Mouse (Mus musculus) T-cell, adult 2 months (primary cell): ENCODE measurements around the gene Pik3r6.

ENCODE experiments used
- DNase-seq: peaks from one replicate; pipeline ENCODE4 v3.0.0; 2022; ENCODE audit warnings: low spot score

The Pik3r6 gene

DNA sequence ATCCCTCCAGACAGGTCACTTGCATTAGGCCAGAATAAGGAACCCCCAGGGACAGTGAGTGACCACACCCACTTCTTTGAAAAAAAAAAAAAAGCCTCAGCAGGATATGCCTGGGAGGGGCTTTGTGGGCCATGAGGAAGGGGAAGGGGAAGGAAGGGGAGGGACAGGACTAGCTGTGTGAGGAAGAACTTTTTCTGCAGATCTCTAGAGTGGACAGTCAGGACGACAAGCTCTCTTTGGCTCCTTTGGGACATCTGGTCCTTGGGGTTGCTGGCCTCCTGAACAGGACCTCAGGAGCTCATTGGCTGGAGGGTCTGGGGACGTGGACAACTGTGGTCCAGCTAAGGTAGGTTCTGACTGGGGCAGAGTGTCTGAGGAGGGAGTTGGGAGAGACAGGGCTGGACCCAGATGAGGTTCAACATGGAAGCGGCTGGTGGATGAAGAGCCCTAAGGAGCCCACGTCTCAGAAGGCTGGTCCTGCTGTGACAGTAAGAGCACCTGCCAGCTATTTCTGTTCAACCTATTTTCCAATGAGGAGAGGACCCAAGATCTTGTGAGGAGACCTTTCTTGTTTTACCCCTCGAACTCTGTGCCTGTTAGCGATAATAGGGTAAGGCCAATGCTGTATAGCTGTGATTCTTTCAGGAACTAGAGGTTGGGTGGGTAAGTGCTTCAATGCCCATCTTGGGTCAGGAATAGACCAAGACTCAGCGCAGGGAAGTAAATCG, at the start of gene Pik3r6:
Gene Pik3r6 (plus strand): TSS at position 118 of the 728 bp plus-strand sequence.
- DNase-seq = no peak

DNA sequence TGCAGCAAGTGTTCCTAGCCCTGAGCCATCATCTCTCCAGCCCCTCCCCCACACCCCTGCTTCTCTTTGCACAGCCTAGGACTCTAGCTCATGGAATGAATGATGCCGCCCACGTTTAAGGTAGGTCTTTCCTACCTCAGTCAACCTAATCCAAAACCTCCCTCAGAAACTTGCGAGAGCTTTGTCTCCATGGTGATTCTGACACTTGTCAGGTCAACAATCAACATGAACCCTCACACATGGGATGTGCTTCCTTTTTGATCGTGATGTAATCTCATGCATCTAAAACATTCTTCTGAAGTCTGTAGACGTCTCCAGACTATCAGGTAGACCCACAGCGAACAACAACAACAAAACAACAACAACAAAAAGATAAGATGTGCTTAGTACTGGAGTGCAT, 49.5 kb upstream of the Pik3r6 start:
- DNase-seq = peak; percentile 80

DNA sequence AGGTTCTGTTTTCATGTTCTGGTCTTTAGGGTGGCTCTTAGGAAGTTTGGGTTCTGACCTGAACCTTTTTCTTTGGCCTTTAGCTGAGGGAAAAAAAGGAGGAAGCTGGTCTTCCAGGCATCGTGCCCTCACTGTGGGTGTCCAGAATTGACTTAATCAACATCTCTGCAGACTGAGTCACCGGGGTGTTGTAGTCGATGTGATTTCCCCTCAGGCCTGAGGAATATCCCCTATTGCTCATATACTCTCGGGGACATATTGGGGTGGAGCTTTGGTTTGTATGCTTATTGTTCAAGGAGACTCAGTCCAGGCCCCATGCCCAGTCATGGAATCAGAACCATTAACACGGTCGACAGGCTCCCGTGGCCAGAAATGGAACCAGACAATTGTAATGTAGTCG, 44.7 kb upstream of the Pik3r6 start:
- no peak for DNase-seq

DNA sequence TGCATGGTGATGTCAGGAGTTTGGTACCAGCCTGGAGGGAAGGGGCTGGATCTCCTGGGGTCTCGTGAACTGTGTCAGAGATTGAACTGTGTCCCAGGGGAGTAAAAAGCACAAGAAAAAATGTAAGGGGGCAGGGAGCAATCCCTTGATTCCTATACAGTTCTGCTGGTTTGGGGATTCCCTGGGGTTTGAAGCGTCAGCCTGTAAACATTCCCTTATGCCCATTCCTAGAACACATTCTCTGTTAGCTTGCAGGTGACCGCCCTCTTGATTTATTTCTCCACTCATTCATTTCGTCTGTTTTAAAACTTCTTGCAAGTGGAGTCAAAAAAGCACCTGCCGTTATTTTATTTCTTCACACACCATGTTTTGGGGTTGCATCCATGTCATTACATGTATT, 43.8 kb upstream of the Pik3r6 start:
- DNase-seq = no peak

DNA sequence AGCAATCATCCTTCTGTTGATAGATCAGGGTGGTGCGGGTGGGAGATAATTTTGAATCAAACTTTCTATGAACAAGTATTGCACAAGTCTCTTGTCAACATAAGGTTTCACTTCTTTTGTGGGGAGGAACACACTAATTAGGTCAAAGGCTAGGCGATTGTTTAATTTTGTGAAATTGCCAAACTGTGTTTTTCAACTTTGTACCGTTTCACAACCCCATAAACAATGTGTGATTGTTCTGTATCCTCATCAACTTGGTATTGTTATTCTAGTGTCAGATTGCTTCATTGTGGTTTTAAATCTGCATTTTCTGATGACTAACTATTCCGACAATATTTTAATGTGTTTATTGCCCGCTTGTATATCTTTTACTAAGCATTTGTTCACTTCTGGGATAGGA, 43.3 kb upstream of the Pik3r6 start:
- DNase-seq = no peak

DNA sequence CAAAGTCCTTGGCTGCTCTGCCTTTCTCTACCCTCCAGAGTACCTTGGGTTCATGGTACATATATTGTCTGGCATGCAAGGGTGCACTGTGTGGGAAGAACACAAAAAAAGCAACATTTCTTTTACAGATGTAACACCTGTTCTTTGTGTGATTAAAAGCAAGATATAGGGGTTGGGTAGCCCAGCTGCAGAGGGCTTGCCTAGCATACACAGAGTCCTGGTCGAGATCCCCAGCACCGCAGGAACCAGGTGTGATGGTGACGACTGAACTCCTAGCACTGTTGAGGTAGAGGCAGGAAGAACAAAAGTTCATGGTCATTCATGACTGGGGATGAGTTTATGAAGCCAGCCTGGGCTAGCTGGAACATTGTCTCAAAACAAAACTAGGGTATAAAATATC, 40.1 kb upstream of the Pik3r6 start:
- DNase-seq = no peak

DNA sequence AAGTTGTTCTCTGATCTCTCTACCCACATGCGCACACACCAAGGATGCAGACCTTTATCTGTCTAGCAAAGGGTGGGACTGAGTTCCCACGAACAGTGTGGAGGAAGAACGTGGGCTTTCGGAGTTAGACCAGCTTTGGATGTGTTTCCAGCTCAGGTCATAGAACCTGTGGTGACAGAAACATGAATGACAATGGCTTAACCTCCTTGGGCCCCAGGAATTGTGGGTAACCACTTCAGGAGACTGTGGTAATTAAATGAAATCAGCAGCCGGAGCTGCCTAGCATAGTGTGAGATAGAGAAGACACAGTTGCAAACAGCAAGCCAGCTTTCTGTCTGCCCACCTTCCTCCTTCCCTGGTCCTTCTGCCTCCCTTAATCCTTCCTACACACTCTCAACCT, 38.6 kb upstream of the Pik3r6 start:
- DNase-seq = peak; percentile 50

DNA sequence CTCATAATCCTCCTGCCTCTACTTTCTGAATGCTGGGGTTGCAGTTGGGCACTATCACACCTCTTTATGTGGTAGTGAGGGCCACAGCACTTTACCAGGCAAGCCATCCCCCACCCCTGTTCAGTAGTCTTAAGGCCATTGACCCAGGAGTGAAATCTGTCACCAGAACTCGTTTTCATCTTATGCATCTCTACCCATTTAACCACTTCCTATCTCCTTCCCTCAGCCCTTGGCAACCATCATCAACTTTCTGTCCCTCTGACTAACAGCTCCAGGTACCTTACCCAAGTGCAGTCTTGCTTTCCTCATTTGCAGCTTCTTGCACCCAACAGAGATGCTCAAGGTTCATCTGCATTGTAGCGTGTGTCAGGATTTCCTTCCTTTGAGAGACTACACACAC, 37.7 kb upstream of the Pik3r6 start:
- peak; percentile 8 for DNase-seq

DNA sequence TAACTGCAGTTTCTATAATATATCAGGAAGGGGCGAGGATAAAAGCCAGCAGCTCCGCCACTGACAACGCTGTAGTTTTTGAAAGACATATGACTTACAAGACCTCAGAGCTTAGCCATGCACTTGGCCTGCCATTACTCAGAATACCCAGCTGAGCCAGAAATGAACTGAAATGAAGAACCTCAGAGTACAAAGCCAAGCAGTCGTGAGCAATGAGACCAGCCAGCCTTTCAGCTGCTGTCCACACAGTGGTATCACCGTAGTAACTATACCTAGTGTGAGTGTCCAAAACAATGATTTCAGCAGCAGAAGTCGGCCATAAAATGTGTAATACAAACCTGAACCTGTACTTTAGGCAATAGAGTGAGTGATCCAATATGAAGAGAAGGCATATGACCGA, 35.4 kb upstream of the Pik3r6 start:
- no peak for DNase-seq

DNA sequence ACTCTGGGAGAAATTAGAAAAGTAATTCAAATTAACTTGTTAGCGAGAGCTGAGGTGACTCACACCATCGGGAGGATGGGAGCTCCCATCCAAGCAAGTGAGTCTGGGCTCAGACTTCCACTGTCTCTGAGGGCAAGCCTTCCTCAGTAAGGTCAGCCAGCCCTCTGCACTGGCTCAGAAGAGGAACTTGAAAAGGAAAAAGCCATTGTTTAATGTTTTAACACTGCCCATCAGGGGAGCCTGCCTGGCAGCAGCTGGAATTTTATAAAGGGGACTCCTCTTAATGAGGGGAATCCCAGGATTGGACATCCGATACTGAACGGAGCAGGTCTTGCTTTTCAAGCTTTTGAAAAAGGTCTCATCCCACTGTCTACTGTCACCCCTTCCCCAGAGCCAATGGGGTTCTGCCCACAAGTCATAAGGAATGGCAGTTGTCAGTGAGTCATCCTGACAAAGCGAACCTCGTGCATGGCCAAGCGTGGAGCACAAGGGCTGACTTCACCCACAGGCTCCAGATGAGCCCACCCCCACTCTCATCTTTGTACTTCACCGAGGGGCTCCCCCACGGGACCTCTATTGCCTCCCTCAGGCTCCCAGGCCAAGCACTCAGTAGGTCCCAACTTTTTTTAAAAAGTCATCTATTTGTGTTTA, 34.7 kb upstream of the Pik3r6 start:
- no peak for DNase-seq

DNA sequence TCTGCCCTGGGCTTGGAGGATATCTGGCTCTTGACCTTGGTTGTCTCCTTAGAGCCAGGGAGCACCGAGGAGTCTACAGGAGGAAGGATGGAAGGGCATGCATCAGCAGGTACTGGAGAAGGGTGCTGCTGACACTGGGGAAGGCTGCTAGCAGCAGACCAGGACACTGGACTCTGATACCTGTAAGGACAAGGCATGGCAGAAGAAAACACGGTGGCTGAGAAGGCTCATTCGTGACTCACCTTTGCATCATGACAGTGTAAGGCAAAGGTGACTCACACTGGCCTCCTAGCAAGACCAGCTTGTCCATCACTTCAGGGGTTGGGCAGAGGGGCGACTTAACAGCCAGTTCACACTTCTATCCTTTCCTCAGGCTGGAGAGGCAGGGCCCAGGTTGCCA, 33.9 kb upstream of the Pik3r6 start:
- DNase-seq = no peak

DNA sequence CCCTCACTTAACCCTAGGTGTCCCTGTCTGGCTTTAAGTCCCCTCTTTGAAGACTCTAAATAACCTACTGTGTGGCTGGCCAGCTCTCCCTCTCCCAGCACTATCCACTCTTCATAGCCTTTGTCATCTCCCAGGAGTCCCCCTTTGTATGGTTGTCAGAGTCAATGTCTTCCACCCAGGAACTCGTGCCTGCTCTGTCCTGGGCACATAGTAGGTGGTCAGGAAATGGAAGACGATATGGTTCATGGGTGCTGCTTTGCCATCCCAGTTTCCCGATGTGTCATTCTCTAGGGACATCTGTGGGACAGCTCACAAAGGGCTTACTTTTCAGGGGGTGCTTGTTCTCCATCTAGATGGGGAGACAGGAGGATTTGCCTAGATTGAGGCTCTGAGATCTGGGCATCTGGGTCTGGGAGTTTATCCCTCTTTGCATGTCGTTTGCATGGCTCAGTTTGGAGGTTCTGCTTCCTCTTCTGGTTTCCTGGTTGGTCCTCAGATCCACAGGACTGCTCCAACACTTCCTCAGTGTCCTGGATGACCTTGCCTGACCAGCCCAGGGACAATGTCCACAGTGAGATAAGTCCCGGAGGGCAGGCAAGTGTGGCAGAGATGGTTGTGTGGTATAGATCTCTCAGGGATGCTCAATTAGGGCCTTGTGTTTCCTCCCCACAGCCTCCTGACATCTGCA, 30.5 kb upstream of the Pik3r6 start:
- no peak for DNase-seq

DNA sequence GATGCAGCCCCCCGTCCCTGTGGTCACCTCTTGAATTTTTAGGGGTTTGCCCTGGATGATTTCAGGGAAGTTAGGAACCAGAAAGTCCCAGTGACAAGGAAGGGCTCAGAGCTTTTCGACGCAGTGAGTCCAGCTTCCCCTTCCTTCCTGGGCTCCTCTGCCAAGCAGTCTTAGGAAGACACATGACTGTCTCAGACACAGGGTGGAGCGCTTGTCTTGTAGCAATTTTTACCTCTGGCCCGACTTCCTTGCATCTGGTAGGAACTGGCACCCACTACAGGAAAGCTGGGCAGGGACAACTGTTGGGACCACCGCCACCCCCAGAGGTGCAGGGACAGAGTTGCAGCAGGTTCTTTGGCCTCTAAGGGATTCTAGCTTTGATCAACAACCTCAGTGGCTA, 28.2 kb upstream of the Pik3r6 start:
- DNase-seq = no peak

DNA sequence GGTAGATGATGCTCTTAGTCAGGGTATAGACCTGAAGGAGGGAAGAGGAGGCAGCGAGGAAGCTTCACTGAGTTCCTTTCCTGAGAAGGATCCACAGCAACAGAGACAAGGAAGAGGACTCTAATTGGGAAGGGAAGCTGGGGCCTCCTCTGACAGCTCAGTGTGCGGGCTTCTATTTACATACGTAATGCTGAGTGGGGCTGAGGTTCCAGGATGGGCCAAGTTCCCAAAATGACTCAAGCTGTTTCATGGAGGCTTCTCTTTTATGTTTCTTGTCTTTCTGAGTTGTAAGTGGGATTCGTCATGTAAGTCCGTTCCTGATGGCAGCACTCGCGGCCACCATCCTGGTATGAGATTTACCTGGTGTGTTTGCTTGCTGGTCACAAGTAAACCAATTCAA, 27.1 kb upstream of the Pik3r6 start:
- DNase-seq = no peak

DNA sequence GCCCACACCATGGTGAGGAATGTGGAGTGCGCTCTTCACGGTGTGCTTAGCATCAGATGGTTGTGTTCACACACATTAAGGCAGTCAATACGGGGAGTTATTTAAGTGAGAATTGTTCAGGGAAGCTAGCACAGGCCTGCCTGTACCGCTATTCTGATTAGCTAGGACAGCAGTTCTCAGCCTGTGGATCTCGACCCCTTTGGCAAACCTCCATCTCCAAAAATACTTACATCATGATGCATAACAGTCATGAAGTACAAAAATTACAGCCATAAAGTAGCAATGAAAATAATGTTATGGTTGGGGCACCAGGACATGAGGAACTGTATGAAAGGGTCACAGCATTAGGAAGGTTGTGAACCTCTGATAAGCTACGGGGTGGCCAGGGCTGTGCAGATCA, 25.2 kb upstream of the Pik3r6 start:
- DNase-seq = no peak

DNA sequence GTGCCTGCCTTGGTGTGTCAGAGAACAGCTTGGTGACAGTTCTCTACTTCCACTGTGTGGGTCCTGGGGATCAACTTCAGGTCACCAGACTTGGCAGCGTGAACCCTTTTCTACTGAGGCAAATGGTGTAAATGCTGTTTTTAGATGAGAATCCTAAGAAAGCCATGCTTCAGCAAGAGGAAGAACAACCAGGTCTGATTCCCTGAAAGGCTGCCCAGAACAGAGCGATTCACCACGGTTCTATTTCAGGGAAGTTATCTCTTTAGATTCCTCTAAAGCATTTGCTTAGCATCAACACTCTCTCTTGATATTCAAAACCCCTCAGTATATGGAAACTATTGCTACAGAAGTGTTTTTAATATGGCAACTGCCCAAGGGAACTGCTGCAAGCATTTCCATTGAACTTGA, 24.2 kb upstream of the Pik3r6 start:
- no peak for DNase-seq

DNA sequence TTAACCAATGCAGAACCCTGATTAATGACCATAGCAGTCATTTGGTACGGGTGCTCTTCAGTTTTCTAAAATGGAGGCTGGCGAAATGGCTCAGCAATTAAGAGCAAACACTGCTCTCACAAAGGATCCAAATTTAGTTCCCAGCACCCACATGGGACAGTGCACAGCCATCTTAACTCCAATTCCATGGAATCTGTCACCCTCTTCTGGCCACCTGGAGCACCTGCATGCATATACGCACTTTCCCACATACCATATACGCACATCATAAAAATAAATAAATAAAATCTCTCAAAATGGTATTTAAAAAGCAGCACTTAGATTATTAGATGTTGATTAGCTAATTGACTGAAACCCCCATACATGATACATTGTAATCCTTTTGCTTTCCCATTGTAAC, 22.2 kb upstream of the Pik3r6 start:
- no peak for DNase-seq

DNA sequence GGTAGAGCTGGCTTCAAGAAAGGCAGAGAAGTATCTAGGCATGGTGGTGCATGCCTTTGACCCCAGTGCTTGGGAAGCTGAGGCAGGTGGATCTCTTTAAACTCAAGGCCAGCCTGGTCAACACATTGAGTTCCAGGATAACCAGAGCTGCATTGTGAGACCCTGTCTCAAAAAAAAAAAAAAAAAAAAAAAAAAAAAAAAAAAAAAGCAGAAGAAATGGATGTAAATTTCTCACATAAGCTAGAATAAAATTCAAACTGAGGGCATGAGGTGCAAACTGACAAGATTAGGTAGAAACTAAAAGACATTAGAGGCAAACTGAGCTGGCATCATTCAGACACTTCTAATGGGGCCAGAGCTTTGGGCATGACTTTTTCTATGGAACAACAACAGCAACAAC, 20.8 kb upstream of the Pik3r6 start:
- no peak for DNase-seq

DNA sequence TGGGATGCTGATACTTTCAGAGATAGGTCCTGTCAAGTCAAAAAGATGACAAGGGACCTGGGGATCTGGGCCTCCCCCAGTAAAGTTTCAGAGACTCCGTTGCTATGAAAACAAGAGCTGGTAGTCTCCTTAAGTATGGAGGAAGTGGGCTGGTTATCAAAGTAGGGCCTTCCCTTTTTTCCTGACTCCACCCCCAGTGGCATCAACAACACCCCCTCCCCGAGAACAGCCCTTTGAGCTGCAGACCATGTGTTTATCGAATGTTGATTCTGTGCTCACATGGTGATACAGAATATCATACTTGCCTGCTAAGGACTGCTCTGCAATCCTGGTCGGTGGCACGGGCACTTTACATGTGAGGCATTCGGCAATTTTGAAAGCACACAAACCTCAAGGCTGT, 19.6 kb upstream of the Pik3r6 start:
- peak; percentile 70 for DNase-seq

DNA sequence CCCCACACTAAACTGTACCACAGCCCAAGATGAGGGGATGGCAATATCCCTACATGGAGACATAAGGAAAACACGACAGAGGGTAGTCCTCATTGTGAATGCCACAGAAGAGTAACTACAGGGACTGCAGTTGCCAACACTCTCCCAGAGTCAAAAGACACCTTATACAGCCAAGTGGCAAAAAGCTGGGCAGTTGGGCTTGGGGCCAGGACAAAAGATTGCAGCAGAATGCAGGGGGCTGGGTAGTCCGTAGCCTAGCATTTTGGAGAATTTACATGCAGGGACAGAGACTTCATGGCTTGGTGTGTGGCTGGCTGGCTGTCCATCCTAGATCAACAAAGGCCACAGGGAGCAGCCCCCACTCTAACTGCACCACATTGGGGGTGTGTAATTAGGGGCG, 18.4 kb upstream of the Pik3r6 start:
- no peak for DNase-seq

DNA sequence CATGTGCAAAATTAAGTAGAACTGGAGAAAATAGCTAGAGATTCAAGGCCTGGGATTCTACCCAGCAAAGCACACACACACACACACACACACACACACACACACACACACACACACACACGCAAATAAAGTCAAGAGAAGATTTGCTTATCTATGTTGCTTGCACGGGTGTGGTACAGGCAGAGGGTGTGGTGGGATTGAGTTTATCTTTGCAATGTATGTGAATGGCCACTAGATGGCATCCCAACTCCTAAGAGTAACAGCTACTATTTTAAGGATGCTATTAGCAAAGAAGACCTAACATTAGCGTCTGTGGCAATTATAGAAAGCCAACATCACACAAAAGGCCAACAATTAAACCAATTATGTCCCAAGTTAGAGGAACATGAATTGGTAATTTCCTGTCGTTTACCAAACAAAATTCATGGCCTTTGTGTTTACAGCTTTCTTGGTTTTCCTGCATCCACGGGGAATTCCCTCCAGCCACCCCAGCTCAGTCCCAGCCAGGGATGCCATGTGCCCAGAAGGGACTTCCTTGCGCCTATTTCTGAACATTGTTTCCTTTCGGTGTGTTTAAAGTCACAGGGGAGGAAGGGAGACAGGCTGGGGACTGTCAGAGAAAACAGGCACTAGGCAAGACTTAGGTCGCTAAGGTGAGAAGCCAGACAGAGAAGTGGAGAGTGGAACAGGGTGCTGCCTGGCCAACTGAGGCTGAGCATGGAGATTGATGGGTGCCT, 17.4 kb upstream of the Pik3r6 start:
- peak; percentile 43 for DNase-seq

DNA sequence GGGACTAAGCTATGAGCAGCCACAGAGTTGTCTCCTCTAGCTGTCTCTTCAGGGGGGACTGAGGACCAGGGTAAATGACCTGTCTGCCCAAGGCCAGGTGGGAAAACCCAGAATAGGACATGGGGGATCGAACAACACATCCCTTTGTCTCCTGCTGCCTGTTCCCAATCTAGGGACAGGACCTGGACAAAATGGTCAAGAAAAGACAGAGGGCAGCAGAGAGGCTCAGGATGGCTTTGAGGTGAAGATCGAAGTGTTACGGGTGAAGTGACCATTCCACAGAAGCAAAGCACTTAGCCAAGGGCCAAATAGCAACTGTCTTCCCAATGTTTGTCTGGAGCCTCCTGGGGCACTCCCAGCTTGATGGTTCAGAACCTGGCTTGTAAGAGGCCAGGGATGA, 16.7 kb upstream of the Pik3r6 start:
- no peak for DNase-seq

DNA sequence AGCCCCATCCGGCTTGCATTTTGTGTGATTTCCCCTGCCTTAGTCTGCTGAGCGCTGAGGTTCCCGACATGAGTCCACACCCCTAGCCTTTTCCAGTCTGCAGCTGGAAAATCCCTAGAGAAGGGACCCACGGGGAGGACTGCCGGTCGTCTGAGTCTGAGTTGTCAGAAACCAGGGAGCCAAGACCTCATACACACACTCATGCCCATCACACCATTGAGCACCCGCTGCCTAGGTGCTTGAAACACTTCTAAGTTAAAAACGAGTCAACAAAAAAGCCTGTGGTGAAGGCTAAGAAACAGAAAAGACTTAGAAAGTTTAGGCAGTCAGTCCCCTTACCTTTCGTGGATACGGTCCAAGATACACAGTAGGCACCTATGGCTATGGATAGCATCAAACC, 15.1 kb upstream of the Pik3r6 start:
- no peak for DNase-seq
